Mouse (Mus musculus): ENCODE data around the gene Adgrv1. TPM values are rescaled to one million over a fixed set of nuclear protein-coding genes. Genes with fewer than 3 reads are reported as not detected.

Adgrv1 gene
- polyA plus RNA-seq, 1 experiment from 2014 or later = 30.3 TPM

DNA sequence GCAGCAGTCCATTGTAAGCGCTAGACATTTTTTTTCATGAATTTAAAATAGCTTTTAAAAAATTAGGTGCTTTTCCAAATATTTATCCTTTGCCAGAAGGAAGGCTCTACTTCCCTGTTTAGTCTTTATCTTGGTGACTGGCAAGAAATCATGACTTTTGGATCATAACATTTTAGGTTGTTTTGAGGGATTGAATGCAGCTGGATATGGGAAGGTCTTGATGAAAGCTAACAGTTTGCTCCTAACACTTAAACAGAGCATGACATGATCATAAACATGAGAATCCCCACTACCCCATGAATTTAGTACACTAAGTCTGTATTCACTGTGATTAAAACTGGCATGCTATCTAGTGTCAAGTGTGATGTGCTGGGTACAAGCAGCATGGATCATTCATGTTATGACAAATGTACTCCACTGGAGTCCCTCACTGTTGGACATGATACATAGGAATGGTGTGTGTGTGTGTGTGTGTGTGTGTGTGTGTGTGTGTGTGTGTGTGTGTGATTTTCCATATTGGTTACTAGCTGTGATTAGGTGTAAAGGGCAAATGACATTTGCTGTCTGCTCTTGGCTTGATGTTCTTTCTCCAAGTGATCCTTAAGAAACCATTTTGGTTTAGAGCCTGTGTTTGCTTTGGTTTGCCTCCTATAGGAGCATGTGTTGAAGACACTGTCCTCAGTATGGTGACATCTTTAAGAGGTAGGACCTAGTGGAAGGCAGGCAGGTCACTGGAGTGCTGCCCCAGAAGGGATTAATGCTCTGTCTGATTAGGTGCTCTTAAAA lies 542.7 kb downstream of the Adgrv1 start:
- Histone ChIP-seq H3K9me3 (peaks cover 6% of the 10 kb centered on the region), H3K27ac (no peak overlapping the region), H3K4me1 (no peaks in the 10 kb centered on the region), H3K27me3 (ENCODE audit: poor library complexity, severe bottlenecking) (no peaks in the 10 kb centered on the region), H3K36me3 (replicated peaks) (peaks cover 6% of the 10 kb centered on the region; the same call in 1 of the 2 replicates), H3K4me3 (no peak overlapping the region)
- WGBS = 98% methylated on average over 1 of the region's 1 CpGs
- DNase-seq (ENCODE audit: extremely low spot score, low spot score) = no peak

DNA sequence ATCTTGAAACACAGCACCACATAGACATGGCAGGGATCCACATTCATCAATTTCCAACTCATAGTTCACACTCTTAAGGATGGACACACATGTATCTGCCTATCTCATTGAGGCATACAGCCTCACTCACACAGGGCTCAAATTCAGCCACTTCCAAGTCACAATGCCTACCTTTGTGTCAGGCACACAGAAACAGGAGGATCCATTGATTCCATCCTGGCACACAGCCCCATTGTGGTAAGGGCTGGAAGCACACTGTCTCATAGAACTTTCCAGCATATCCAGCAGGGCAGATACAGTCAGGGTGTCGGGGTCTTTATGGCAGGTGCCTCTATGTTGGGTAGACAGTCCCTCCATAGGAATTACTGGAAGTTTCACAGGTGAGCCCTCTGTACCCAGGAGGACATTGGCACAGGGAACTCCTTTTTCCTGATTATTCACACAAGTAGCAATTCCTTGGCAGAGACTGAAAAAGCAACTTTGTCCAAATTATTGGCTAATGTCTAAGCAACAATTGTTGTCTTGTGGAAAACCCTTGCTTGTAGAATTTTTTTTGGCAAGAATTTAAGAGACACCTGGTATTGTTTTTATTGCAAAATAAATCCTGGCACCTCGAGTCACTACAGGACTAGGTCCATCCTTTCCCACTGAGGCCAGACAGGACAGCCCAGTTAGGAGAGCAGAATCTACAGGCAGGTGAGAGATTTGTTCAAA lies 545.8 kb downstream of the Adgrv1 start:
- Histone ChIP-seq H3K36me3 (replicated peaks) (no peaks in the 10 kb centered on the region), H3K4me1 (no peaks in the 10 kb centered on the region), H3K27ac (no peak overlapping the region), H3K4me3 (no peak overlapping the region), H3K27me3 (ENCODE audit: poor library complexity, severe bottlenecking) (no peaks in the 10 kb centered on the region), H3K9me3 (peaks cover 6% of the 10 kb centered on the region)
- 81% methylated on average over 2 of the region's 2 CpGs for WGBS
- DNase-seq (ENCODE audit: extremely low spot score, low spot score) = no peak

GRCm38 (mm10) chr13:81072214-81072613 lies 560.7 kb downstream of the Adgrv1 start:
- no peak overlapping the region for H3K27ac ChIP-seq
- H3K36me3 ChIP-seq (replicated peaks) = no peaks in the 10 kb centered on the region
- no peaks in the 10 kb centered on the region for H3K27me3 ChIP-seq (ENCODE audit: poor library complexity, severe bottlenecking)
- H3K4me3 ChIP-seq = no peak overlapping the region
- 92% methylated on average over 5 of the region's 5 CpGs for WGBS
- H3K4me1 ChIP-seq = no peaks in the 10 kb centered on the region; the same call in 1 of the 2 replicates
- no peak for DNase-seq (ENCODE audit: extremely low spot score, low spot score)
- peaks cover 7% of the 10 kb centered on the region; the same call in 1 of the 2 replicates for H3K9me3 ChIP-seq

DNA sequence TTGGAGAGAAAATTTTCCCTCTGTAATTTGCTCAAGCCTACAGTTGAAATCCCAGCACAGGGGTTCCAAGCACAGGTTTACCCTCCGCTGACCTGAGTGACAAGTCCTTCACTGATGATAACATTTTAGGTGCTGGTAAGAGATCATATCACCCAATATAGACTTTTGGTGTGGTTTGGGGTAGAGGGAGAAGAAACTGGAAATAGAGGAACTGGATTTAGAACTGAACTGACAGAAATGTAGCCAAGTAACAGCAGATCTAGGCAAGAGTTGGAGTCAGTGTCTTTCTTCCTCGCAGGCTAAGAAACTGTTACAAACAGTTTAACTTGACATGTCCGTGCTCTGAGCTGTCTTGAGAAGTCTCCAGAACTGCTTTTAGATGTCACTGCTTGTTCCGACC lies 581.5 kb downstream of the Adgrv1 start:
- no peaks in the 10 kb centered on the region for H3K36me3 ChIP-seq (replicated peaks)
- H3K9me3 ChIP-seq = no peaks in the 10 kb centered on the region
- no peaks in the 10 kb centered on the region for H3K4me1 ChIP-seq
- no peak for DNase-seq (ENCODE audit: extremely low spot score, low spot score)
- 89% methylated on average over 4 of the region's 4 CpGs for WGBS
- no peaks in the 10 kb centered on the region for H3K27me3 ChIP-seq (ENCODE audit: poor library complexity, severe bottlenecking)
- H3K4me3 ChIP-seq = no peak overlapping the region
- no peak overlapping the region for H3K27ac ChIP-seq

- Histone ChIP-seq H3K36me3 (replicated peaks) (no peaks in the 10 kb centered on the region), H3K4me1 (no peaks in the 10 kb centered on the region), H3K4me3 (no peak overlapping the region), H3K27ac (no peak overlapping the region), H3K9me3 (no peaks in the 10 kb centered on the region), H3K27me3 (ENCODE audit: poor library complexity, severe bottlenecking) (no peaks in the 10 kb centered on the region)
- 80% methylated on average over 5 of the region's 5 CpGs for WGBS
- no peak for DNase-seq (ENCODE audit: extremely low spot score, low spot score)
These were observed 582.0 kb downstream of the Adgrv1 start for GRCm38 (mm10) chr13:81050911-81051310.

GRCm38 (mm10) chr13:81045345-81045744 lies 587.6 kb downstream of the Adgrv1 start:
- no peaks in the 10 kb centered on the region; the same call in 1 of the 2 replicates for H3K4me1 ChIP-seq
- H3K9me3 ChIP-seq = no peaks in the 10 kb centered on the region
- no peaks in the 10 kb centered on the region for H3K27me3 ChIP-seq (ENCODE audit: poor library complexity, severe bottlenecking)
- H3K27ac ChIP-seq = no peak overlapping the region
- H3K36me3 ChIP-seq (replicated peaks) = no peaks in the 10 kb centered on the region
- no peak overlapping the region for H3K4me3 ChIP-seq
- 76% methylated on average over 11 of the region's 11 CpGs for WGBS
- DNase-seq (ENCODE audit: extremely low spot score, low spot score) = no peak

Small RNAs within 50 kb of the gene (microRNA-seq; reads per million reads assigned to microRNA genes)
- gene Gm25241 = not detected

Other genes starting within 250 kb of the Adgrv1 start
- gene Lysmd3, start 24.5 kb upstream of the Adgrv1 start, polyA plus RNA-seq (2016; fragmentation: Nextera tagmentation; extraction: Ambion mirVana) = 20.3 and 24.7 TPM in 2 replicates
- gene Polr3g, start 77.9 kb upstream of the Adgrv1 start, polyA plus RNA-seq (2016; fragmentation: Nextera tagmentation; extraction: Ambion mirVana) = 21.7 and 24.3 TPM in 2 replicates
- 3.5 and 4.4 TPM in 2 replicates for gene Mblac2, start 78.2 kb upstream of the Adgrv1 start, polyA plus RNA-seq (2016; fragmentation: Nextera tagmentation; extraction: Ambion mirVana)
- gene Cetn3, start 149.9 kb upstream of the Adgrv1 start, polyA plus RNA-seq (2016; fragmentation: Nextera tagmentation; extraction: Ambion mirVana) = 237 and 275 TPM in 2 replicates